Mouse (Mus musculus) liver, embryonic 12.5 days (tissue): ENCODE measurements at regions not wholly inside any gene's neighbourhood (a gene's known extent, or its start where the extent isn't known, plus 50 kb on each side); places are given as distances from the start of the nearest gene placed in this dataset.

Experiments used
- ATAC-seq: fragments of 200-750 bp; cut with Nextera tagmentation; 2 replicates; pipeline ENCODE4 v1.8.0; 2017; ENCODE audit warnings: moderate number of reproducible peaks, mild to moderate bottlenecking, moderate library complexity
- H3K27ac ChIP-seq: fragments of 300-500 bp; sonication (generic); 2 replicates; pipeline ENCODE4 v1.5.1; 2016; ENCODE audit warnings: mild to moderate bottlenecking
- H3K27me3 ChIP-seq: fragments of 300-500 bp; sonication (generic); replicated peaks from 2 replicates; pipeline ENCODE4 v1.6.1; 2016; ENCODE audit warnings: mild to moderate bottlenecking, moderate library complexity
- H3K36me3 ChIP-seq: fragments of 300-500 bp; sonication (generic); 2 replicates; pipeline ENCODE4 v1.6.1; 2016; ENCODE audit warnings: mild to moderate bottlenecking, moderate library complexity
- H3K4me1 ChIP-seq: fragments of 300-500 bp; sonication (generic); 2 replicates; pipeline ENCODE4 v1.6.1; 2016
- H3K4me2 ChIP-seq: fragments of 300-500 bp; sonication (generic); 2 replicates; pipeline ENCODE4 v1.6.1; 2016; ENCODE audit warnings: mild to moderate bottlenecking, moderate library complexity
- H3K4me3 ChIP-seq: fragments of 300-500 bp; sonication (generic); 2 replicates; pipeline ENCODE4 v1.5.1; 2016; ENCODE audit warnings: mild to moderate bottlenecking, moderate library complexity
- H3K9ac ChIP-seq: fragments of 300-500 bp; sonication (generic); 2 replicates; pipeline ENCODE4 v1.6.1; 2016; ENCODE audit warnings: mild to moderate bottlenecking, moderate library complexity
- H3K9me3 ChIP-seq: fragments of 300-500 bp; sonication (generic); replicated peaks from 2 replicates; pipeline ENCODE4 v1.6.1; 2016; ENCODE audit warnings: mild to moderate bottlenecking, moderate library complexity
- WGBS: fragments of 180-500 bp; shearing (Covaris S2); methylation state at CpG from one replicate; pipeline ENCODE4 v1.1.7; 2016; ENCODE audit not compliant: insufficient replicate concordance; 5-methylcytosine and 5-hydroxymethylcytosine counted together

DNA sequence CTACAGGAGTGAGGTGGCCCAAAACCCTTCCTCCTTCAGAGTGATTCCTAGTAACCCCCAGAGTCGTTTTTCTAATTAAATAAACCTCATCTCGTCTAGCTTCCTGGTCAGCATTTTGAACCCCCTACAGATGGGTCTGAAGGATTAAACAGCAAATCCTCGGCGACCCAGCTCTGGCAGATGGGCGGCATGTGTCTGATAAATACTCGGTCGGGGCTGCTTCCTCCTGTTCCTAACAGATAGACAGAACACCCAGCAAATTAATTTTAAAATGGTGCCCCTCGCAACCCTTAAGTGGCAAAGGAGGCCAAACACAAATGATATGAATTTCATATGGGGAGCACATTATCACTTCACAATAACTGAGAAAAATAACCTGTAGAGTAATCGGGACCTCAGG lies 93.2 kb downstream of the Otx2 start:
- Histone ChIP-seq H3K9me3 (no peaks in the 10 kb centered on the region), H3K36me3 (no peaks in the 10 kb centered on the region), H3K4me2 (peak overlapping the region; percentile 49), H3K9ac (peak overlapping the region; percentile 47; the same call in 1 of the 2 replicates), H3K4me1 (peaks cover 32% of the 10 kb centered on the region), H3K27ac (peak overlapping the region; percentile 76), H3K27me3 (no peaks in the 10 kb centered on the region), H3K4me3 (peak overlapping the region; percentile 18)
- peak; percentile 94 for ATAC-seq
- WGBS: 13% methylated on average over 9 of the region's 9 CpGs

DNA sequence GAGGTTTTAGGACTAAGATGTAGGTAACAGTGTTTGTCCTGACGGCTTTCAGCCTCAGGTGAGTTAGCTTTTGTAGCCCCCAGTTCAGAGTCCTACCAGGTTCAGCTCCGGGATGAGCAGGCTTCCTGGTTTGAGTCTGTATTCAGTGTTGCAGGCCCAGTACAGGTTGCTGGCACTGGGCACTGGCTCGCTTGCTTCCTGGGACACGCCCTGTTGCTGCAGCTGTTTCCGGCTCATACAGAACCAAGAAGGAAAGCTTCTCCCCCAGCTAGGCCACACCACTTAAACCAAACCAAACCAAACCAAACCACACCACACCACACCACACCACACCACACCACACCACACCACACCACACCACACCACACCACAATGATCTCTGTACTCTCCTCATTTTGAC lies 93.6 kb downstream of the Otx2 start:
- WGBS: 52% methylated on average over 5 of the region's 5 CpGs
- Histone ChIP-seq H3K9me3 (no peaks in the 10 kb centered on the region), H3K9ac (peak overlapping the region; percentile 47; the same call in 1 of the 2 replicates), H3K36me3 (no peaks in the 10 kb centered on the region), H3K27me3 (no peaks in the 10 kb centered on the region), H3K4me1 (peaks cover 32% of the 10 kb centered on the region), H3K27ac (peak overlapping the region; percentile 76), H3K4me2 (peak overlapping the region; percentile 49), H3K4me3 (peak overlapping the region; percentile 18; the same call in 1 of the 2 replicates)
- peak; percentile 83 for ATAC-seq
